10 mouse cellular contexts compared by ENCODE assay signal in genomic region chr2:166676933-166677332, GRCm38 (mm10). TPM values are rescaled to one million over a fixed set of nuclear protein-coding genes. Genes with fewer than 3 reads are reported as not detected.
A peak's percentile ranks its signal among the peaks of the same experiment; 100 is the strongest.
DNase-seq lines count a peak whose midpoint lies in the region; ATAC-seq and TF ChIP-seq lines count a peak whose summit lies in the region.
"Had no signal": no experiment of that assay in that cellular context is flagged by ENCODE, and none has a peak within 500 bp of the region (broad histone marks: within the 10 kb centered on the region; RNA-seq: fewer than 3 reads in every experiment).

No protein-coding gene starts in this region.

- H3K27me3 ChIP-seq in liver, adult 2 months (ENCODE audit: control insufficient read depth, insufficient read depth, low read length): no peaks in the 10 kb centered on the region
- H3K27me3 ChIP-seq in liver, embryonic 12.5 days (replicated peaks): 0 out of 2 replicates have a peak, but pooled peaks cover 2% of the 10 kb centered on the region
- H3K27me3 ChIP-seq in forebrain, embryonic 13.5 days: no peaks in the 10 kb centered on the region
- H3K27me3 ChIP-seq in midbrain, embryonic 15.5 days (replicated peaks): no peaks in the 10 kb centered on the region
- H3K27me3 ChIP-seq in heart, embryonic 12.5 days (replicated peaks): no peaks in the 10 kb centered on the region
- H3K27me3 ChIP-seq: stomach, embryonic 15.5 days had no signal

- 0 out of 2 replicates have a peak overlapping the region, but pooled peaks have one; percentile 13 for H3K27ac ChIP-seq in liver, adult 2 months (replicated peaks; ENCODE audit: insufficient read depth, low read depth, low read length)
- no peak overlapping the region for H3K27ac ChIP-seq in liver, embryonic 12.5 days
- H3K27ac ChIP-seq in forebrain, embryonic 13.5 days: peak overlapping the region; percentile 73
- H3K27ac ChIP-seq in midbrain, embryonic 15.5 days: peak overlapping the region; percentile 9; the same call in 1 of the 2 replicates
- no peak overlapping the region for H3K27ac ChIP-seq in heart, embryonic 12.5 days (ENCODE audit: poor library complexity, severe bottlenecking)
- H3K27ac ChIP-seq: stomach, embryonic 15.5 days had no signal

- no peak for ATAC-seq in liver, embryonic 12.5 days
- no peak for ATAC-seq in forebrain, embryonic 13.5 days
- ATAC-seq in midbrain, embryonic 15.5 days (replicated peaks): no peak
- ATAC-seq in heart, embryonic 12.5 days (ENCODE audit: insufficient number of reproducible peaks, low FRiP score): no peak

- no peak overlapping the region for H3K4me2 ChIP-seq in liver, embryonic 12.5 days
- no peak overlapping the region; the same call in 1 of the 2 replicates for H3K4me2 ChIP-seq in forebrain, embryonic 13.5 days
- no peak overlapping the region for H3K4me2 ChIP-seq in midbrain, embryonic 15.5 days
- H3K4me2 ChIP-seq in heart, embryonic 12.5 days: no peak overlapping the region
- H3K4me2 ChIP-seq: stomach, embryonic 15.5 days had no signal

- H3K9ac ChIP-seq in liver, adult 2 months (ENCODE audit: low read depth, low read length): no peak overlapping the region
- no peak overlapping the region for H3K9ac ChIP-seq in liver, embryonic 12.5 days
- no peak overlapping the region for H3K9ac ChIP-seq in forebrain, embryonic 13.5 days
- H3K9ac ChIP-seq in midbrain, embryonic 15.5 days: no peak overlapping the region
- H3K9ac ChIP-seq in heart, embryonic 12.5 days: no peak overlapping the region
- H3K9ac ChIP-seq: stomach, embryonic 15.5 days had no signal

- H3K9me3 ChIP-seq in liver, embryonic 12.5 days (replicated peaks): no peaks in the 10 kb centered on the region
- no peaks in the 10 kb centered on the region for H3K9me3 ChIP-seq in forebrain, embryonic 13.5 days (replicated peaks)
- no peaks in the 10 kb centered on the region for H3K9me3 ChIP-seq in midbrain, embryonic 15.5 days
- no peaks in the 10 kb centered on the region for H3K9me3 ChIP-seq in heart, embryonic 12.5 days (replicated peaks)
- H3K9me3 ChIP-seq: stomach, embryonic 15.5 days had no signal

- 63% methylated on average over 11 of the region's 11 CpGs for WGBS in liver, adult 2 months
- WGBS in liver, embryonic 12.5 days (ENCODE audit: insufficient replicate concordance): 85% methylated on average over 11 of the region's 11 CpGs
- WGBS in forebrain, embryonic 13.5 days: 73% methylated on average over 11 of the region's 11 CpGs
- 73% methylated on average over 11 of the region's 11 CpGs for WGBS in midbrain, embryonic 15.5 days
- WGBS in heart, embryonic 12.5 days: 83% methylated on average over 11 of the region's 11 CpGs

- no peak overlapping the region for H3K4me3 ChIP-seq in liver, adult 2 months (ENCODE audit: insufficient read depth, low read depth, low read length)
- no peak overlapping the region for H3K4me3 ChIP-seq in liver, embryonic 12.5 days
- no peak overlapping the region for H3K4me3 ChIP-seq in forebrain, embryonic 13.5 days
- no peak overlapping the region for H3K4me3 ChIP-seq in midbrain, embryonic 15.5 days
- no peak overlapping the region for H3K4me3 ChIP-seq in heart, embryonic 12.5 days
- H3K4me3 ChIP-seq: stomach, embryonic 15.5 days had no signal

- H3K79me2 ChIP-seq in liver, adult 2 months (ENCODE audit: control insufficient read depth, insufficient read depth, low read length): no peaks in the 10 kb centered on the region

- no peak for TF ChIP-seq POLR2A in liver, adult 2 months (IDR thresholded peaks at IDR 0.05; ENCODE audit: extremely low read depth, insufficient read depth, low read length)

- H3K36me3 ChIP-seq in liver, adult 2 months (ENCODE audit: control insufficient read depth, insufficient read depth, low read length): no peaks in the 10 kb centered on the region
- no peaks in the 10 kb centered on the region for H3K36me3 ChIP-seq in liver, embryonic 12.5 days
- H3K36me3 ChIP-seq in forebrain, embryonic 13.5 days (ENCODE audit: poor library complexity, severe bottlenecking): no peaks in the 10 kb centered on the region
- H3K36me3 ChIP-seq in midbrain, embryonic 15.5 days (replicated peaks): no peaks in the 10 kb centered on the region
- H3K36me3 ChIP-seq in heart, embryonic 12.5 days: no peaks in the 10 kb centered on the region
- H3K36me3 ChIP-seq: stomach, embryonic 15.5 days had no signal

- peaks cover 10% of the 10 kb centered on the region; the same call in 1 of the 2 replicates for H3K4me1 ChIP-seq in liver, adult 2 months (ENCODE audit: control insufficient read depth, insufficient read depth, low read length)
- peaks cover 48% of the 10 kb centered on the region for H3K4me1 ChIP-seq in liver, embryonic 12.5 days
- peaks cover 78% of the 10 kb centered on the region for H3K4me1 ChIP-seq in forebrain, embryonic 13.5 days
- peaks cover 37% of the 10 kb centered on the region for H3K4me1 ChIP-seq in midbrain, embryonic 15.5 days
- H3K4me1 ChIP-seq in heart, embryonic 12.5 days (replicated peaks): peaks cover 29% of the 10 kb centered on the region

- TF ChIP-seq CTCF in liver, adult 2 months (IDR thresholded peaks at IDR 0.05; ENCODE audit: low read depth, low read length): no peak

- DNase-seq in adrenal gland, adult 8-10 months: peak; percentile 31
- no peak for DNase-seq in adrenal gland, adult 18-20 months (ENCODE audit: low spot score in 2 of 2)
- DNase-seq in liver, adult 2 months (ENCODE audit: extremely low read depth, low read depth, low spot score): peak; percentile 97
- no peak for DNase-seq in embryo, embryonic 10 days (ENCODE audit: low spot score)
- DNase-seq: cerebellum, adult 8-10 months had no signal

RNA-seq across cellular contexts. Expression of gene Prex1, which starts 36.7 kb away (rescaled TPM):
- total RNA-seq in adrenal gland, adult 8-10 months (2022): 10 to 100 TPM; 10.4 to 24.3 (median 17.8) TPM
- 10 to 100 TPM in 1 of 2 experiments, 1 to 10 TPM in 1; 9.4 to 12.7 TPM for total RNA-seq in adrenal gland, adult 18-20 months (2021)
- 2.0 and 3.0 TPM in 2 replicates for total RNA-seq in liver, adult 2 months (2014; rRNA removed)
- polyA plus RNA-seq in liver, adult 2 months (2012; rRNA removed): 4.6 and 5.6 TPM in 2 replicates
- 16.4 and 17.5 TPM in 2 replicates for polyA plus RNA-seq in liver, embryonic 12.5 days (2016; fragmentation: Nextera tagmentation; extraction: Ambion mirVana)
- polyA plus RNA-seq in forebrain, embryonic 13.5 days (2015; fragmentation: Nextera tagmentation; extraction: Ambion mirVana): 28.6 and 32.7 TPM in 2 replicates
- polyA plus RNA-seq in midbrain, embryonic 15.5 days (2015; fragmentation: Nextera tagmentation; extraction: Ambion mirVana): 20.6 and 22.0 TPM in 2 replicates
- 12.0 and 13.6 TPM in 2 replicates for polyA plus RNA-seq in heart, embryonic 12.5 days (2016; fragmentation: Nextera tagmentation; extraction: Ambion mirVana)

Comparison
In these comparisons a context has a peak if more than half of its experiments do, and no peak if none do; other contexts are left out.
1. DNase-seq: peak in adrenal gland, adult 8-10 months (single experiment) and liver, adult 2 months (single experiment); none in adrenal gland, adult 18-20 months (0 of 2) and embryo, embryonic 10 days (single experiment).
2. H3K27ac ChIP-seq: peak in liver, adult 2 months (single experiment), forebrain, embryonic 13.5 days (single experiment) and midbrain, embryonic 15.5 days (single experiment); none in liver, embryonic 12.5 days (single experiment) and heart, embryonic 12.5 days (single experiment).